Mouse (Mus musculus) spleen, adult 2 months (tissue): ENCODE measurements around the gene Ctrc. TPM values are rescaled to one million over a fixed set of nuclear protein-coding genes. Genes with fewer than 3 reads are reported as not detected.

ENCODE experiments used
- DNase-seq, 2 experiments: peaks; one replicate each; pipeline versions ENCODE4 v3.0.0 to v3.0.0-alpha.2; 2012 to 2021; ENCODE audit warnings: low spot score in 2 of 2, low read depth in 1 of 2
- H3K27ac ChIP-seq: fragments of 200-500 bp; 2 replicates; pipeline ENCODE4 v1.5.1; 2012; ENCODE audit warnings: low read length, inconsistent platforms; ENCODE audit not compliant: insufficient read depth
- H3K27me3 ChIP-seq: fragments of 200-500 bp; 2 replicates; pipeline ENCODE4 v1.6.1; 2012; ENCODE audit warnings: mild to moderate bottlenecking, moderate library complexity, low read length, inconsistent platforms; ENCODE audit not compliant: control insufficient read depth, insufficient read depth
- H3K36me3 ChIP-seq: fragments of 200-500 bp; 2 replicates; pipeline ENCODE4 v1.6.1; 2012; ENCODE audit warnings: mild to moderate bottlenecking, low read length, inconsistent platforms; ENCODE audit not compliant: control insufficient read depth, insufficient read depth
- H3K4me1 ChIP-seq: fragments of 200-500 bp; 2 replicates; pipeline ENCODE4 v1.6.1; 2011; ENCODE audit warnings: inconsistent platforms; ENCODE audit not compliant: control insufficient read depth, insufficient read depth, insufficient read length
- H3K4me3 ChIP-seq: fragments of 200-500 bp; 2 replicates; pipeline ENCODE4 v1.5.1; 2011; ENCODE audit warnings: mild to moderate bottlenecking, inconsistent platforms; ENCODE audit not compliant: insufficient read depth, insufficient read length; ENCODE audit errors: extremely low read depth
- CTCF ChIP-seq: fragments of 200-500 bp; IDR thresholded peaks from 2 replicates; pipeline ENCODE4 v1.5.1; 2011; ENCODE audit warnings: mild to moderate bottlenecking, inconsistent platforms; ENCODE audit not compliant: insufficient read depth, insufficient read length, insufficient replicate concordance; ENCODE audit errors: extremely low read depth
- POLR2A ChIP-seq: fragments of 200-500 bp; IDR thresholded peaks from 2 replicates; pipeline ENCODE4 v1.6.1; 2011; ENCODE audit warnings: low read depth, low read length, inconsistent platforms
- WGBS: fragments of 180-500 bp; shearing (Covaris S2); methylation state at CpG from one replicate; pipeline ENCODE4 v1.1.7; 2018; 5-methylcytosine and 5-hydroxymethylcytosine counted together
- polyA plus RNA-seq: library from polyadenylated mRNA; depleted of rRNA; stranded (reverse); fragments of >200 nt; gene quantifications from 2 replicates; pipeline ENCODE4 v1.2.3, GENCODE M21; 2012

Ctrc gene
- polyA plus RNA-seq, 1 experiment: 1,887 TPM

GRCm38 (mm10) chr4:141816776-141817655, 29.1 kb downstream of the Ctrc start:
- DNase-seq: no peak
- 59% methylated on average over 14 of the region's 14 CpGs for WGBS
- TF ChIP-seq POLR2A (no peak), CTCF (no peak)
- Histone ChIP-seq H3K36me3 (peaks cover 15% of the 10 kb centered on the region), H3K4me1 (no peaks in the 10 kb centered on the region), H3K27ac (no peak overlapping the region), H3K4me3 (no peak overlapping the region), H3K27me3 (no peaks in the 10 kb centered on the region)

DNA sequence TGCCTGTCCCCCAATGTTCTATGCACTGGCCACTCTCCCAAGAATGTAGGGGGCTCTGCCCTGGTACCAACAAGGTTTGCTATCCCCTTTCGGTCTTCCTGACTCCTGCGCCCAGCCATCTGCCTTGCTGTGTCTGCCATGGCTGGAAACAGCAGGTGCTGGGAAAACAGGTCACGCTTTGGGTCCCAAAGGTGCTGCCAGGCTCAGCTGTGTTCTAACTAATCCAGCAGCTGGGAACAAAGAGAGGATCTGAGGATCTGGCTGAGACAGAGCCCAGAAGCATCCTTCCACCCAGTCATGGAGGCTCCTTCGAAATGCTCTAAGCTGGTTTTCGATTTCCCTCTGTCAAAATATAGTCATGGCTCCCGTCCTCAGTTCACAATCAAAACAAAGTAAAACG, 29.9 kb downstream of the Ctrc start:
- H3K4me1 ChIP-seq: no peaks in the 10 kb centered on the region
- 92% methylated on average over 7 of the region's 7 CpGs for WGBS
- no peak for DNase-seq
- H3K4me3 ChIP-seq: no peak overlapping the region
- H3K27me3 ChIP-seq: no peaks in the 10 kb centered on the region
- no peak overlapping the region for H3K27ac ChIP-seq
- peaks cover 20% of the 10 kb centered on the region for H3K36me3 ChIP-seq
- TF ChIP-seq CTCF (no peak), POLR2A (no peak)

GRCm38 (mm10) chr4:141811375-141811774, 34.8 kb downstream of the Ctrc start:
- no peak for DNase-seq
- no peak for TF ChIP-seq CTCF
- TF ChIP-seq POLR2A: no peak
- Histone ChIP-seq H3K27ac (no peak overlapping the region), H3K27me3 (no peaks in the 10 kb centered on the region), H3K4me3 (no peak overlapping the region), H3K4me1 (no peaks in the 10 kb centered on the region), H3K36me3 (peaks cover 38% of the 10 kb centered on the region)
- 98% methylated on average over 7 of the region's 7 CpGs for WGBS

GRCm38 (mm10) chr4:141810975-141811374, 35.2 kb downstream of the Ctrc start:
- no peak for DNase-seq
- H3K4me1 ChIP-seq: no peaks in the 10 kb centered on the region
- no peaks in the 10 kb centered on the region for H3K27me3 ChIP-seq
- H3K27ac ChIP-seq: no peak overlapping the region
- TF ChIP-seq POLR2A (no peak), CTCF (no peak)
- peaks cover 40% of the 10 kb centered on the region for H3K36me3 ChIP-seq
- no peak overlapping the region for H3K4me3 ChIP-seq
- WGBS: 98% methylated on average over 2 of the region's 2 CpGs

DNA sequence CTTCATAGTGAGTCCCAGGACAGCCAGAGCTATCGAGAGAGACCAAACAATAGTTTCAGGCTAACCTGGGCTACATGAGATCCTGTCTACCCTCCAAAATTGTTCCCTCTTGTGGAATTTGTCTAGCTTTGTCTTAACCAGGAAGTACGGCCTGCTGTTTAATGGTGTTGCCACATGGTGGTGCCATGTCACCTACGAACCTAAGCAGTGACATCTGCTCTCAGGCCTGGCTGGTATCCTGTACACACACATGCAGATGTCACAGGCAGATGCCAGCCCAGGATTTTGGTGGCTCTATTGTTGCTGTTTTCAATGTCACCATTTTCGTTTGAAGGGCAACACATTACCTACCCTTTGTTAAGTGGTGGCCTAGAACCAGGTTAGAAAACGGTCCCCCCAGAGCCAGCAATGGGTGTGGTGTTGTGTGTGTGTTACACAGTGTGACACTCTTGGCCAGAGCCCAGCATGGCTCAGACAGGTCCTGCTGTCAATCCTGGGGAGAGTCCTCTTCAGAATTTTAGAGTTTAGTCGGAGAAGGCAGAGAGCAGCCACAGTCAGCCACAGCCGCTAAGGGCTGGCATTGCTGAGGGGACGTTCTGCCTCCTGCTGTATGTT, 36.2 kb downstream of the Ctrc start:
- DNase-seq: no peak
- no peak for TF ChIP-seq POLR2A
- peak; percentile 42; the same call in 1 of the 2 replicates for TF ChIP-seq CTCF
- WGBS: 78% methylated on average over 8 of the region's 8 CpGs
- Histone ChIP-seq H3K27me3 (no peaks in the 10 kb centered on the region), H3K4me3 (no peak overlapping the region), H3K27ac (no peak overlapping the region), H3K36me3 (peaks cover 43% of the 10 kb centered on the region), H3K4me1 (no peaks in the 10 kb centered on the region)

- H3K36me3 ChIP-seq: peaks cover 24% of the 10 kb centered on the region
- TF ChIP-seq CTCF: no peak
- TF ChIP-seq POLR2A: no peak
- WGBS: 81% methylated on average over 8 of the region's 8 CpGs
These were observed 40.3 kb downstream of the Ctrc start for GRCm38 (mm10) chr4:141805886-141806285.

More at GRCm38 (mm10) chr4:141805886-141806285, 40.3 kb downstream of the Ctrc start:
- no peak for DNase-seq
- Histone ChIP-seq H3K4me1 (no peaks in the 10 kb centered on the region; the same call in 1 of the 2 replicates), H3K27ac (no peak overlapping the region), H3K4me3 (no peak overlapping the region), H3K27me3 (no peaks in the 10 kb centered on the region)
